Mouse (Mus musculus): ENCODE results near the gene Aff1.

DNA sequence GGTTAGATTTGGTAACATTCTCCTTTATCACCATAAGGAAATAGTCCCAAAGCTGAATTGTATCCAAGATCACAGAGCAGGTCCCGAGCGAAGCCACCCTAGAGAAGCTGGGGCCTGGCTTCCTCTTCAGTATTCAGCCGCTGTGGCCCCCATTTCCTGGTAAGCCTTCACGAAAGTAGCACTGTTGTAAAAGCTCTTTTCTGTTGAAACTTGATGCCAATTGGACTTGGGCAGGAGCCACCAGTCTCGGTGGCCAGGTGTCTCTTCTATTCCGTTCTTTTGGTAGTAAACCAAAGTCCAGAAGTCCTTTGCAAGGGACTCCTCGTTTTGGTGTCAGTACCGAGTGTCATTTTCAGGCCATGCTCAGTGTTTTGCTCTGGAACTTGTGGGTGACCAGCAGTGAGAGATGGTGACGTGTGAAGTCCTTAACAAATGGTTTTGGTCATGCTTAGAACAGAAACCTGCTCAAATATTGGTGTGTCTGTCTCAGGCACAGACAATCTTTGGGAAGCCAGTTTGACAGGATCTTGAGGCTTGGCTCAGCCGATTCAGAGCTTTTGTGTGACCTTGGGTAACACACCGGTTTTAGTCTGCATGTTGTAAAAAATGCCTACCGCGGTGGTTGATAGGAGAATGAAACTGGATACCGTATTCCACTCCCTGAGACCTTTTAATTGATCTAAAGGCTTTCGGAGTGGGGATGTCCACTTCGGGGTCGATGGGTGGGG is 114.8 kb downstream of the Aff1 start:
- TF ChIP-seq POLR2A (IDR thresholded peaks at IDR 0.05; ENCODE audit: low read depth, low read length) (no peak), CTCF (IDR thresholded peaks at IDR 0.05; ENCODE audit: borderline replicate concordance, insufficient read depth, low read length) (no peak)

All from embryonic fibroblast, embryonic 13.5 days (primary cell).